Mouse (Mus musculus): Measurements from ENCODE around the gene Akt2. TPM values are rescaled to one million over a fixed set of nuclear protein-coding genes. Genes with fewer than 3 reads are reported as not detected.

The Akt2 gene
- polyA plus RNA-seq, 1 experiment from 2014 or later, result 101 TPM

- peaks cover 29% of the 10 kb centered on the region for H3K4me1 ChIP-seq
- 4% methylated on average over 17 of the region's 17 CpGs for WGBS
These were observed 1.0 kb downstream of the Akt2 start for GRCm38 (mm10) chr7:27592217-27592929.

GRCm38 (mm10) chr7:27592934-27593645 is 1.7 kb downstream of the Akt2 start:
- no peaks in the 10 kb centered on the region for H3K9me3 ChIP-seq
- peak overlapping the region; percentile 86 for H3K4me3 ChIP-seq
- H3K36me3 ChIP-seq (replicated peaks), result peaks cover 18% of the 10 kb centered on the region
- no peaks in the 10 kb centered on the region for H3K27me3 ChIP-seq (replicated peaks; ENCODE audit: low read depth, poor library complexity, severe bottlenecking)
- H3K27ac ChIP-seq (replicated peaks), result peak overlapping the region; percentile 98
- peaks cover 31% of the 10 kb centered on the region for H3K4me1 ChIP-seq
- DNase-seq (ENCODE audit: low spot score), result no peak
- WGBS, result 74% methylated on average over 12 of the region's 12 CpGs

More at GRCm38 (mm10) chr7:27592217-27592929, 1.0 kb downstream of the Akt2 start:
- no peaks in the 10 kb centered on the region for H3K27me3 ChIP-seq (replicated peaks; ENCODE audit: low read depth, poor library complexity, severe bottlenecking)
- peak overlapping the region; percentile 86 for H3K4me3 ChIP-seq
- DNase-seq (ENCODE audit: low spot score), result no peak
- H3K9me3 ChIP-seq, result no peaks in the 10 kb centered on the region
- peaks cover 18% of the 10 kb centered on the region for H3K36me3 ChIP-seq (replicated peaks)
- peak overlapping the region; percentile 98 for H3K27ac ChIP-seq (replicated peaks)

- Histone ChIP-seq H3K27ac (replicated peaks) (peak overlapping the region; percentile 67), H3K4me3 (no peak overlapping the region)
- 66% methylated on average over 10 of the region's 10 CpGs for WGBS
These were observed 5.5 kb downstream of the Akt2 start for GRCm38 (mm10) chr7:27596586-27597503.

GRCm38 (mm10) chr7:27598053-27598452 is 6.7 kb downstream of the Akt2 start:
- 78% methylated on average over 7 of the region's 7 CpGs for WGBS
- Histone ChIP-seq H3K4me1 (peaks cover 34% of the 10 kb centered on the region), H3K27me3 (replicated peaks; ENCODE audit: low read depth, poor library complexity, severe bottlenecking) (no peaks in the 10 kb centered on the region), H3K36me3 (replicated peaks) (peaks cover 19% of the 10 kb centered on the region), H3K4me3 (peak overlapping the region; percentile 8; the same call in 1 of the 2 replicates), H3K27ac (replicated peaks) (no peak overlapping the region), H3K9me3 (no peaks in the 10 kb centered on the region)
- DNase-seq (ENCODE audit: low spot score), result no peak

More at GRCm38 (mm10) chr7:27596586-27597503, 5.5 kb downstream of the Akt2 start:
- H3K27me3 ChIP-seq (replicated peaks; ENCODE audit: low read depth, poor library complexity, severe bottlenecking), result no peaks in the 10 kb centered on the region
- DNase-seq (ENCODE audit: low spot score), result no peak
- peaks cover 41% of the 10 kb centered on the region for H3K4me1 ChIP-seq
- no peaks in the 10 kb centered on the region for H3K9me3 ChIP-seq
- H3K36me3 ChIP-seq (replicated peaks), result peaks cover 16% of the 10 kb centered on the region

GRCm38 (mm10) chr7:27601628-27602027 is 10.3 kb downstream of the Akt2 start:
- peaks cover 12% of the 10 kb centered on the region for H3K36me3 ChIP-seq (replicated peaks)
- DNase-seq (ENCODE audit: low spot score), result no peak
- H3K9me3 ChIP-seq, result no peaks in the 10 kb centered on the region
- 83% methylated on average over 4 of the region's 4 CpGs for WGBS
- no peak overlapping the region for H3K4me3 ChIP-seq
- no peaks in the 10 kb centered on the region for H3K27me3 ChIP-seq (replicated peaks; ENCODE audit: low read depth, poor library complexity, severe bottlenecking)
- H3K27ac ChIP-seq (replicated peaks), result no peak overlapping the region
- H3K4me1 ChIP-seq, result peaks cover 38% of the 10 kb centered on the region

GRCm38 (mm10) chr7:27602161-27602560 is 10.8 kb downstream of the Akt2 start:
- DNase-seq (ENCODE audit: low spot score), result no peak
- Histone ChIP-seq H3K4me3 (no peak overlapping the region), H3K9me3 (no peaks in the 10 kb centered on the region), H3K4me1 (peaks cover 39% of the 10 kb centered on the region), H3K27ac (replicated peaks) (no peak overlapping the region), H3K27me3 (replicated peaks; ENCODE audit: low read depth, poor library complexity, severe bottlenecking) (no peaks in the 10 kb centered on the region), H3K36me3 (replicated peaks) (peaks cover 12% of the 10 kb centered on the region)
- 87% methylated on average over 2 of the region's 2 CpGs for WGBS

GRCm38 (mm10) chr7:27602835-27603234 is 11.5 kb downstream of the Akt2 start:
- Histone ChIP-seq H3K27me3 (replicated peaks; ENCODE audit: low read depth, poor library complexity, severe bottlenecking) (no peaks in the 10 kb centered on the region), H3K36me3 (replicated peaks) (peaks cover 16% of the 10 kb centered on the region), H3K4me3 (no peak overlapping the region), H3K27ac (replicated peaks) (no peak overlapping the region), H3K4me1 (peaks cover 41% of the 10 kb centered on the region), H3K9me3 (no peaks in the 10 kb centered on the region)
- 90% methylated on average over 7 of the region's 7 CpGs for WGBS
- no peak for DNase-seq (ENCODE audit: low spot score)

- no peak overlapping the region for H3K4me3 ChIP-seq
- 67% methylated on average over 5 of the region's 5 CpGs for WGBS
- peaks cover 46% of the 10 kb centered on the region for H3K4me1 ChIP-seq
- no peaks in the 10 kb centered on the region for H3K9me3 ChIP-seq
- H3K27ac ChIP-seq (replicated peaks), result no peak overlapping the region
- no peak for DNase-seq (ENCODE audit: low spot score)
- peaks cover 34% of the 10 kb centered on the region for H3K36me3 ChIP-seq (replicated peaks)
- H3K27me3 ChIP-seq (replicated peaks; ENCODE audit: low read depth, poor library complexity, severe bottlenecking), result no peaks in the 10 kb centered on the region
These were observed 13.5 kb downstream of the Akt2 start for GRCm38 (mm10) chr7:27604661-27605348.

- H3K9me3 ChIP-seq, result no peaks in the 10 kb centered on the region
- H3K4me1 ChIP-seq, result peaks cover 43% of the 10 kb centered on the region
- 82% methylated on average over 9 of the region's 9 CpGs for WGBS
- no peaks in the 10 kb centered on the region for H3K27me3 ChIP-seq (replicated peaks; ENCODE audit: low read depth, poor library complexity, severe bottlenecking)
- DNase-seq (ENCODE audit: low spot score), result no peak
- H3K27ac ChIP-seq (replicated peaks), result peak overlapping the region; percentile 19; the same call in 1 of the 2 replicates
- H3K36me3 ChIP-seq (replicated peaks), result peaks cover 43% of the 10 kb centered on the region
- H3K4me3 ChIP-seq, result no peak overlapping the region
These were observed 14.3 kb downstream of the Akt2 start for GRCm38 (mm10) chr7:27605499-27606285.

- Histone ChIP-seq H3K27me3 (replicated peaks; ENCODE audit: low read depth, poor library complexity, severe bottlenecking) (no peaks in the 10 kb centered on the region), H3K4me1 (peaks cover 38% of the 10 kb centered on the region), H3K27ac (replicated peaks) (0 out of 2 replicates have a peak overlapping the region, but pooled peaks have one; percentile 55), H3K4me3 (no peak overlapping the region), H3K36me3 (replicated peaks) (peaks cover 51% of the 10 kb centered on the region), H3K9me3 (no peaks in the 10 kb centered on the region)
- WGBS, result 64% methylated on average over 10 of the region's 10 CpGs
- DNase-seq (ENCODE audit: low spot score), result no peak
These were observed 15.3 kb downstream of the Akt2 start for GRCm38 (mm10) chr7:27606481-27607254.

GRCm38 (mm10) chr7:27607580-27607979 is 16.2 kb downstream of the Akt2 start:
- Histone ChIP-seq H3K27me3 (replicated peaks; ENCODE audit: low read depth, poor library complexity, severe bottlenecking) (no peaks in the 10 kb centered on the region), H3K4me3 (no peak overlapping the region), H3K4me1 (peaks cover 37% of the 10 kb centered on the region), H3K27ac (replicated peaks) (peak overlapping the region; percentile 35), H3K9me3 (no peaks in the 10 kb centered on the region), H3K36me3 (replicated peaks) (peaks cover 53% of the 10 kb centered on the region)
- no peak for DNase-seq (ENCODE audit: low spot score)
- WGBS, result 81% methylated on average over 5 of the region's 5 CpGs
